ENCODE assay signal across 9 mouse cellular contexts in genomic region chr7:45833148-45833790, GRCm38 (mm10). TPM values are rescaled to one million over a fixed set of nuclear protein-coding genes. Genes with fewer than 3 reads are reported as not detected.
A peak's percentile ranks its signal among the peaks of the same experiment; 100 is the strongest.
DNase-seq lines count a peak whose midpoint lies in the region; ATAC-seq and TF ChIP-seq lines count a peak whose summit lies in the region.
"Had no signal": no experiment of that assay in that cellular context is flagged by ENCODE, and none has a peak within 500 bp of the region (broad histone marks: within the 10 kb centered on the region; RNA-seq: fewer than 3 reads in every experiment).

No protein-coding gene starts in this region.

- H3K9ac ChIP-seq in limb, embryonic 11.5 days (ENCODE audit: low read length): no peak overlapping the region

- H3K27me3 ChIP-seq in testis, adult 2 months (ENCODE audit: control insufficient read depth, insufficient read depth, low read length): no peaks in the 10 kb centered on the region
- peaks cover 46% of the 10 kb centered on the region for H3K27me3 ChIP-seq in limb, embryonic 11.5 days (ENCODE audit: control insufficient read depth, insufficient read depth, low read length)
- H3K27me3 ChIP-seq: CH12.LX had no signal

- peak overlapping the region; percentile 71 for H3K27ac ChIP-seq in testis, adult 2 months (ENCODE audit: control insufficient read depth, insufficient read depth, low read depth, low read length)
- H3K27ac ChIP-seq in limb, embryonic 11.5 days (replicated peaks; ENCODE audit: low read depth, low read length): no peak overlapping the region
- H3K27ac ChIP-seq in olfactory bulb, adult 2 months (ENCODE audit: insufficient read depth, low read depth, low read length): no peak overlapping the region

- no peak for TF ChIP-seq CTCF in testis, adult 2 months (IDR thresholded peaks at IDR 0.05; ENCODE audit: control insufficient read depth, insufficient read depth, insufficient replicate concordance, low read depth, low read length)
- TF ChIP-seq CTCF in olfactory bulb, adult 2 months (IDR thresholded peaks at IDR 0.05; ENCODE audit: insufficient read depth, low read depth, low read length): no peak

- H3K4me3 ChIP-seq in testis, adult 2 months (ENCODE audit: control insufficient read depth, low read depth, low read length): peak overlapping the region; percentile 96
- peak overlapping the region; percentile 28 for H3K4me3 ChIP-seq in limb, embryonic 11.5 days (ENCODE audit: low read depth, low read length)
- H3K4me3 ChIP-seq in olfactory bulb, adult 2 months (ENCODE audit: insufficient read depth, low read depth, low read length): peak overlapping the region; percentile 44

- H3K9me3 ChIP-seq in limb, embryonic 11.5 days (ENCODE audit: control insufficient read depth, low read length): no peaks in the 10 kb centered on the region; the same call in 1 of the 2 replicates

- DNase-seq in embryo, embryonic 11 days: peak; percentile 34
- DNase-seq in embryo, embryonic 10.5 days (ENCODE audit: low spot score): no peak
- DNase-seq in testis, postnatal 14 days (ENCODE audit: low spot score): no peak
- DNase-seq in limb, embryonic 11.5 days (ENCODE audit: low spot score): peak; percentile 51
- no peak for DNase-seq in thymus, adult 18-20 months
- no peak for DNase-seq in left cerebral cortex, postnatal 14 days (ENCODE audit: low spot score in 2 of 2)

- peaks cover 24% of the 10 kb centered on the region for H3K4me1 ChIP-seq in testis, adult 2 months (ENCODE audit: control insufficient read depth, insufficient read depth, low read length)
- H3K4me1 ChIP-seq in limb, embryonic 11.5 days (ENCODE audit: control insufficient read depth, insufficient read depth, low read length): peaks cover 12% of the 10 kb centered on the region
- H3K4me1 ChIP-seq in olfactory bulb, adult 2 months (ENCODE audit: control insufficient read depth, insufficient read depth, low read length): peaks cover 18% of the 10 kb centered on the region

- peak overlapping the region; percentile 43 for H3K4me2 ChIP-seq in limb, embryonic 11.5 days (ENCODE audit: low read depth, severe bottlenecking)

- ATAC-seq in limb, embryonic 11.5 days (ENCODE audit: insufficient number of reproducible peaks, low FRiP score, low TSS enrichment, low read depth): no peak

- no peaks in the 10 kb centered on the region; the same call in none of the 2 replicates for H3K36me3 ChIP-seq in testis, adult 2 months (ENCODE audit: control insufficient read depth, insufficient read depth, low read length)
- no peaks in the 10 kb centered on the region for H3K36me3 ChIP-seq in limb, embryonic 11.5 days (ENCODE audit: control insufficient read depth, insufficient read depth, low read length)

- no peak for TF ChIP-seq POLR2A in testis, adult 2 months (IDR thresholded peaks at IDR 0.05; ENCODE audit: control insufficient read depth, low read depth, low read length)
- no peak for TF ChIP-seq POLR2A in olfactory bulb, adult 2 months (IDR thresholded peaks at IDR 0.05; ENCODE audit: insufficient read depth, low read depth, low read length)

- under 1% methylated on average over 79 of the region's 86 CpGs for WGBS in limb, embryonic 11.5 days
- WGBS in olfactory bulb, adult 2 months: 9% methylated on average over 83 of the region's 86 CpGs

- intact Hi-C loops in left cerebral cortex, postnatal 14 days (cut with DNase I): no loop called here

RNA-seq across cellular contexts. Expression of gene Grwd1, which starts 2.5 kb away (rescaled TPM):
- 11.2 and 12.1 TPM in 2 replicates for polyA plus RNA-seq in testis, adult 2 months (2012; rRNA removed)
- polyA plus RNA-seq in limb, embryonic 11.5 days (2014; fragmentation: Nextera tagmentation; extraction: Ambion mirVana): 90.6 and 94.3 TPM in 2 replicates
- not detected in 2 replicates for polyA plus RNA-seq in olfactory bulb, adult 2 months (2012; ENCODE audit: insufficient read depth, insufficient read length, low replicate concordance, missing spikeins)
- 10 to 100 TPM; 21.0 to 22.2 TPM for total RNA-seq in left cerebral cortex, postnatal 14 days (2021)

RNA-seq across cellular contexts. Expression of gene Kcnj14, which starts 8.7 kb away (rescaled TPM):
- polyA plus RNA-seq in testis, adult 2 months (2012; rRNA removed): 0.06 and 0.11 TPM in 2 replicates
- polyA plus RNA-seq in limb, embryonic 11.5 days (2014; fragmentation: Nextera tagmentation; extraction: Ambion mirVana): 1.4 and 1.5 TPM in 2 replicates
- not detected in 2 replicates for polyA plus RNA-seq in olfactory bulb, adult 2 months (2012; ENCODE audit: insufficient read depth, insufficient read length, low replicate concordance, missing spikeins)
- 1 to 10 TPM; 1.8 to 1.9 TPM for total RNA-seq in left cerebral cortex, postnatal 14 days (2021)

RNA-seq across cellular contexts. Expression of gene Cyth2, which starts 18.9 kb away (rescaled TPM):
- polyA plus RNA-seq in testis, adult 2 months (2012; rRNA removed): 149 and 166 TPM in 2 replicates
- 176 TPM in 2 replicates for polyA plus RNA-seq in limb, embryonic 11.5 days (2014; fragmentation: Nextera tagmentation; extraction: Ambion mirVana)
- polyA plus RNA-seq in olfactory bulb, adult 2 months (2012; ENCODE audit: insufficient read depth, insufficient read length, low replicate concordance, missing spikeins): not detected in 2 replicates
- total RNA-seq in left cerebral cortex, postnatal 14 days (2021): 100 to 1,000 TPM; 227 to 229 TPM

RNA-seq across cellular contexts. Expression of gene Kdelr1, which starts 39.3 kb away (rescaled TPM):
- polyA plus RNA-seq in testis, adult 2 months (2012; rRNA removed): 67.4 and 82.4 TPM in 2 replicates
- 72.7 and 97.1 TPM in 2 replicates for polyA plus RNA-seq in limb, embryonic 11.5 days (2014; fragmentation: Nextera tagmentation; extraction: Ambion mirVana)
- not detected in 2 replicates for polyA plus RNA-seq in olfactory bulb, adult 2 months (2012; ENCODE audit: insufficient read depth, insufficient read length, low replicate concordance, missing spikeins)
- 10 to 100 TPM; 87.1 to 98.6 TPM for total RNA-seq in left cerebral cortex, postnatal 14 days (2021)

RNA-seq across cellular contexts. Expression of gene Grin2d, which starts 44.9 kb away (rescaled TPM):
- 21.1 and 22.3 TPM in 2 replicates for polyA plus RNA-seq in testis, adult 2 months (2012; rRNA removed)
- polyA plus RNA-seq in limb, embryonic 11.5 days (2014; fragmentation: Nextera tagmentation; extraction: Ambion mirVana): 0.07 TPM in 1 of 2 replicates, not detected in the other
- polyA plus RNA-seq in olfactory bulb, adult 2 months (2012; ENCODE audit: insufficient read depth, insufficient read length, low replicate concordance, missing spikeins): not detected in 2 replicates
- total RNA-seq in left cerebral cortex, postnatal 14 days (2021): 10 to 100 TPM; 21.2 to 22.3 TPM

Comparison
In these comparisons a context has a peak if more than half of its experiments do, and no peak if none do; other contexts are left out.
1. DNase-seq: peak in embryo, embryonic 11 days (single experiment) and limb, embryonic 11.5 days (single experiment); none in embryo, embryonic 10.5 days (single experiment), testis, postnatal 14 days (single experiment), thymus, adult 18-20 months (0 of 2) and left cerebral cortex, postnatal 14 days (0 of 2).
2. H3K4me3 ChIP-seq: peak in every context shown above with its lines; median percentile 96 in testis, adult 2 months; 44 in olfactory bulb, adult 2 months; 28 in limb, embryonic 11.5 days.
3. RNA of gene Grwd1, which starts 2.5 kb away (polyA plus RNA-seq): 90.6 to 94.3 TPM in limb, embryonic 11.5 days and 11.2 to 12.1 TPM in testis, adult 2 months; not detected in olfactory bulb, adult 2 months; every median in the first group is over 10 times any median in the second.